Mouse (Mus musculus): Measurements from ENCODE around the gene Nsun5. TPM values are rescaled to one million over a fixed set of nuclear protein-coding genes. Genes with fewer than 3 reads are reported as not detected.
"Not testable (repeated sequence)": the region's sequence is repeated elsewhere in the genome, so short reads cannot be mapped to it uniquely, and the experiment has no call there.

The Nsun5 gene
- polyA plus RNA-seq, 1 experiment from 2014 or later, result 18.1 TPM

GRCm38 (mm10) chr5:135351606-135352005 lies 18.1 kb upstream of the Nsun5 start:
- H3K4me1 ChIP-seq (replicated peaks), result no peaks in the 10 kb centered on the region
- no peak for ATAC-seq (ENCODE audit: insufficient number of reproducible peaks, low FRiP score)
- no peak overlapping the region for H3K27ac ChIP-seq (ENCODE audit: poor library complexity, severe bottlenecking)
- H3K4me2 ChIP-seq, result no peak overlapping the region
- H3K9ac ChIP-seq, result no peak overlapping the region
- H3K4me3 ChIP-seq, result no peak overlapping the region
- WGBS, result 78% methylated on average over 13 of the region's 13 CpGs
- peaks cover 18% of the 10 kb centered on the region for H3K9me3 ChIP-seq (replicated peaks)
- peaks cover 29% of the 10 kb centered on the region for H3K27me3 ChIP-seq (replicated peaks)
- no peaks in the 10 kb centered on the region for H3K36me3 ChIP-seq

- no peak for ATAC-seq (ENCODE audit: insufficient number of reproducible peaks, low FRiP score)
- Histone ChIP-seq H3K27ac (ENCODE audit: poor library complexity, severe bottlenecking) (no peak within 1 kb of the TSS), H3K4me3 (no peak within 1 kb of the TSS), H3K4me2 (no peak within 1 kb of the TSS), H3K36me3 (no peaks in the 10 kb centered on the region), H3K9ac (no peak within 1 kb of the TSS), H3K9me3 (replicated peaks) (peaks cover 22% of the 10 kb centered on the region), H3K27me3 (replicated peaks) (peaks cover 29% of the 10 kb centered on the region), H3K4me1 (replicated peaks) (no peaks in the 10 kb centered on the region)
- WGBS, result 47% methylated on average over 9 of the region's 9 CpGs
Measured at GRCm38 (mm10) chr5:135352995-135353394, 16.8 kb upstream of the Nsun5 start, which contains the start of gene Trim50. TSS of gene Trim50 (plus strand) at chr5:135353295.

- WGBS, result 15% methylated on average over 20 of the region's 20 CpGs
- Histone ChIP-seq H3K27me3 (replicated peaks) (peaks cover 29% of the 10 kb centered on the region), H3K4me1 (replicated peaks) (no peaks in the 10 kb centered on the region), H3K27ac (ENCODE audit: poor library complexity, severe bottlenecking) (no peak overlapping the region), H3K4me2 (no peak overlapping the region), H3K9ac (no peak overlapping the region), H3K9me3 (replicated peaks) (peaks cover 22% of the 10 kb centered on the region), H3K4me3 (no peak overlapping the region), H3K36me3 (no peaks in the 10 kb centered on the region)
- ATAC-seq (ENCODE audit: insufficient number of reproducible peaks, low FRiP score), result no peak
Measured at GRCm38 (mm10) chr5:135353564-135353963, 16.2 kb upstream of the Nsun5 start.

DNA sequence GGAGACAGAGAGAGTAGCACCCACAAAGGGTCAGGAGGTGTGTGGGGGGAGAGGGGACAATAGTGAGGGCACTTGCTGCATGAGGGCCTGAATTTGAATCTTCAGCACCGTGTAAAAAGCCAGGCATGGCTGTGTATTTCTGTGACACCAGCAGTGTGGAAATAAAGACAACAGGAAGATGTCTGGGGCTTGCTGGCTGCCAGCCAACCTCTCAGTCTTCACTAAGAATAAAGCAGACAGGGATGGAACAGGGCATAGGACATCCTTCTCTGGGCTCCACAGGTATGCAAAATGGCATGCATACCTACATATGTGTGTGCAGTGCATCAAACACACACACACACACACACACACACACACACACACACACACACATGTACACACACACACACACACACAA lies 13.7 kb upstream of the Nsun5 start:
- no peak overlapping the region for H3K27ac ChIP-seq (ENCODE audit: poor library complexity, severe bottlenecking)
- H3K4me3 ChIP-seq, result no peak overlapping the region
- H3K9me3 ChIP-seq (replicated peaks), result peaks cover 4% of the 10 kb centered on the region; the same call in 1 of the 2 replicates
- H3K4me2 ChIP-seq, result no peak overlapping the region
- no peaks in the 10 kb centered on the region for H3K4me1 ChIP-seq (replicated peaks)
- H3K9ac ChIP-seq, result no peak overlapping the region
- ATAC-seq (ENCODE audit: insufficient number of reproducible peaks, low FRiP score), result no peak
- H3K27me3 ChIP-seq (replicated peaks), result peaks cover 29% of the 10 kb centered on the region
- no peaks in the 10 kb centered on the region for H3K36me3 ChIP-seq
- 50% methylated on average over 1 of the region's 1 CpGs for WGBS

GRCm38 (mm10) chr5:135357556-135357955 lies 12.2 kb upstream of the Nsun5 start:
- Histone ChIP-seq H3K4me1 (replicated peaks) (no peaks in the 10 kb centered on the region), H3K27ac (ENCODE audit: poor library complexity, severe bottlenecking) (no peak overlapping the region), H3K9ac (no peak overlapping the region), H3K9me3 (replicated peaks) (peaks cover 3% of the 10 kb centered on the region; the same call in 1 of the 2 replicates), H3K4me2 (no peak overlapping the region), H3K4me3 (no peak overlapping the region), H3K36me3 (no peaks in the 10 kb centered on the region), H3K27me3 (replicated peaks) (peaks cover 19% of the 10 kb centered on the region)
- 0 out of 2 replicates have a peak, but pooled peaks have one; percentile 72 for ATAC-seq (ENCODE audit: insufficient number of reproducible peaks, low FRiP score)
- WGBS, result 69% methylated on average over 2 of the region's 2 CpGs

- 70% methylated on average over 2 of the region's 2 CpGs for WGBS
- Histone ChIP-seq H3K9me3 (replicated peaks) (peaks cover 3% of the 10 kb centered on the region; the same call in 1 of the 2 replicates), H3K4me2 (no peak overlapping the region), H3K4me1 (replicated peaks) (no peaks in the 10 kb centered on the region), H3K9ac (no peak overlapping the region), H3K27me3 (replicated peaks) (no peaks in the 10 kb centered on the region), H3K4me3 (no peak overlapping the region), H3K36me3 (no peaks in the 10 kb centered on the region), H3K27ac (ENCODE audit: poor library complexity, severe bottlenecking) (no peak overlapping the region)
- no peak for ATAC-seq (ENCODE audit: insufficient number of reproducible peaks, low FRiP score)
Measured at GRCm38 (mm10) chr5:135359772-135360171, 10.0 kb upstream of the Nsun5 start.

DNA sequence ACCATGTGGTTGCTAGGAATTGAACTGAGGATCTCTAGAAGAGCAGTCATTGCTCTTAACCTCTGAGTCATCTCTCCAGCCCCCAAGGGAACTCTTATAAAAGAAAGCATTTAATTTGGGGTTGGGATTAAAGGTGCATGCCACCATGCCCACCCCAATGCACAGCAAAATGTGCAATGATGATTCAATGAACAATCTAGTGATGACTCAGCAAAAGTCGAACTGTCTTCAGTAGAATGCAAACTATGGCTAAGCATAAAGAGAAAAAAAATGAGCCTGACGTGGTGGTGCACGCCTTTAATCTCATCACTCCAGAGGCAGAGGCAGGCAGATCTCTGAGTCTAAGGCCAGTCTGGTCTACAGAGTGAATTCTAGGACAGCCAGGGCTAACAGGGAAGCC lies 7.2 kb upstream of the Nsun5 start:
- ATAC-seq (ENCODE audit: insufficient number of reproducible peaks, low FRiP score), result no peak
- WGBS, result 80% methylated on average over 3 of the region's 3 CpGs

DNA sequence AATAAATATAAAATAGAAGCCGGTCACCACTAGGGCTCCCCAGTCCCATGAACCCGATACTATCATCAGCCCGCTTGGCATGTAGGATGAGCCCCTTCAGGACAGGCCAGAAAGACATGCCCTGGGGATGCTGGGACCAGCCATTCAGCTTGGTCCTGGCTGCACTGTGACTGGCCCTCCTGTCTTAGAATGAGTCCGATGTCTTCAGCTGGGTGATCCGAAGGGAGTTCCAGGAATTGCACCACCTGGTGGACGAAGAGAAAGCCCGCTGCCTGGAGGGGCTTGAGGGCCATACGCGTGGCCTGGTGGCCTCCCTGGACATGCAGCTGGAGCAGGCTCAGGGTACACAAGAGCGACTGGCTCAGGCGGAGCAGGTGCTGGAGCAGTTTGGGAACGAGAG lies 6.2 kb upstream of the Nsun5 start:
- H3K4me2 ChIP-seq, result no peak overlapping the region
- no peaks in the 10 kb centered on the region for H3K4me1 ChIP-seq (replicated peaks)
- H3K27me3 ChIP-seq (replicated peaks), result peaks cover 12% of the 10 kb centered on the region; the same call in 1 of the 2 replicates
- H3K36me3 ChIP-seq, result no peaks in the 10 kb centered on the region
- H3K9ac ChIP-seq, result no peak overlapping the region
- H3K9me3 ChIP-seq (replicated peaks), result no peaks in the 10 kb centered on the region
- no peak for ATAC-seq (ENCODE audit: insufficient number of reproducible peaks, low FRiP score)
- 30% methylated on average over 12 of the region's 12 CpGs for WGBS
- H3K4me3 ChIP-seq, result no peak overlapping the region
- H3K27ac ChIP-seq (ENCODE audit: poor library complexity, severe bottlenecking), result no peak overlapping the region

More for the DNA sequence above, 7.2 kb upstream of the Nsun5 start:
- H3K9me3 ChIP-seq (replicated peaks), result peaks cover 2% of the 10 kb centered on the region; the same call in 1 of the 2 replicates
- H3K27ac ChIP-seq (ENCODE audit: poor library complexity, severe bottlenecking), result no peak overlapping the region
- H3K9ac ChIP-seq, result no peak overlapping the region
- no peak overlapping the region for H3K4me3 ChIP-seq
- H3K27me3 ChIP-seq (replicated peaks), result peaks cover 12% of the 10 kb centered on the region; the same call in 1 of the 2 replicates
- no peak overlapping the region for H3K4me2 ChIP-seq
- H3K36me3 ChIP-seq, result no peaks in the 10 kb centered on the region
- no peaks in the 10 kb centered on the region for H3K4me1 ChIP-seq (replicated peaks)

GRCm38 (mm10) chr5:135367841-135368240 lies 1.9 kb upstream of the Nsun5 start:
- Histone ChIP-seq H3K27ac (ENCODE audit: poor library complexity, severe bottlenecking) (no peak overlapping the region), H3K9ac (no peak overlapping the region), H3K36me3 (peaks cover 14% of the 10 kb centered on the region), H3K27me3 (replicated peaks) (peaks cover 12% of the 10 kb centered on the region; the same call in 1 of the 2 replicates), H3K4me1 (replicated peaks) (peaks cover 13% of the 10 kb centered on the region), H3K4me2 (no peak overlapping the region), H3K9me3 (replicated peaks) (no peaks in the 10 kb centered on the region), H3K4me3 (no peak overlapping the region)
- no peak for ATAC-seq (ENCODE audit: insufficient number of reproducible peaks, low FRiP score)
- 48% methylated on average over 6 of the region's 6 CpGs for WGBS

DNA sequence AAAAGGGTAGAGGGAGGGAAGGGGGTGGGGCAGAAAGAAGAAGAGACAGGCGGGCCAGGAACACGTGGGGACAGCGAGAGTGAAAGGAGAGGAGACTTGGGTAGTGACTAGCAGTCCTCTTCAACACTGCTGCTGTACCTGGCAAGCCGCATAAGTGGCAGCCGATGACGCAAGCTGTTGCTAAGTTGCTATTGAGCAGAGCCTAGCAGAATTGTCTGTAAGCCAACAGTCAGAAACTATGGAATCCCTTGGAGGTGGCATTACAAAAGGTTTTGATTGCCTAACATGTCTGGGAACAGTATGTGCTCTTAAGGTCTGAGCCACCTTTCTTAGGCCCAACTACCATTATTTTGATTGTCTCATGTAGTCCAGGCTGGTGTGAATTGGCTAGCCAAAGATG lies 1.4 kb upstream of the Nsun5 start:
- 77% methylated on average over 6 of the region's 6 CpGs for WGBS
- 0 out of 2 replicates have a peak, but pooled peaks cover under 1% of the 10 kb centered on the region for H3K9me3 ChIP-seq (replicated peaks)
- no peak overlapping the region for H3K9ac ChIP-seq
- peaks cover 18% of the 10 kb centered on the region for H3K36me3 ChIP-seq
- peaks cover 12% of the 10 kb centered on the region; the same call in 1 of the 2 replicates for H3K27me3 ChIP-seq (replicated peaks)
- H3K4me2 ChIP-seq, result no peak overlapping the region
- H3K27ac ChIP-seq (ENCODE audit: poor library complexity, severe bottlenecking), result no peak overlapping the region
- no peak for ATAC-seq (ENCODE audit: insufficient number of reproducible peaks, low FRiP score)
- H3K4me3 ChIP-seq, result no peak overlapping the region
- H3K4me1 ChIP-seq (replicated peaks), result peaks cover 13% of the 10 kb centered on the region

GRCm38 (mm10) chr5:135369196-135369595 lies 557 bp upstream of the Nsun5 start:
- WGBS, result 53% methylated on average over 9 of the region's 9 CpGs
- peak overlapping the region; percentile 90 for H3K4me2 ChIP-seq
- not testable (repeated sequence) for H3K9me3 ChIP-seq (replicated peaks); H3K27ac ChIP-seq (ENCODE audit: poor library complexity, severe bottlenecking); ATAC-seq (ENCODE audit: insufficient number of reproducible peaks, low FRiP score); H3K9ac ChIP-seq
- H3K27me3 ChIP-seq (replicated peaks), result peaks cover 12% of the 10 kb centered on the region; the same call in 1 of the 2 replicates
- peaks cover 13% of the 10 kb centered on the region for H3K4me1 ChIP-seq (replicated peaks)
- peak overlapping the region; percentile 89 for H3K4me3 ChIP-seq
- peaks cover 27% of the 10 kb centered on the region for H3K36me3 ChIP-seq

GRCm38 (mm10) chr5:135371195-135371594 lies 1.4 kb downstream of the Nsun5 start:
- 91% methylated on average over 13 of the region's 13 CpGs for WGBS
- no peak overlapping the region for H3K27ac ChIP-seq (ENCODE audit: poor library complexity, severe bottlenecking)
- H3K9ac ChIP-seq, result peak overlapping the region; percentile 92; the same call in 1 of the 2 replicates
- no peak for ATAC-seq (ENCODE audit: insufficient number of reproducible peaks, low FRiP score)
- no peak overlapping the region for H3K4me3 ChIP-seq
- H3K4me1 ChIP-seq (replicated peaks), result peaks cover 13% of the 10 kb centered on the region
- no peak overlapping the region for H3K4me2 ChIP-seq
- 0 out of 2 replicates have a peak, but pooled peaks cover 5% of the 10 kb centered on the region for H3K9me3 ChIP-seq (replicated peaks)
- H3K36me3 ChIP-seq, result peaks cover 47% of the 10 kb centered on the region
- 0 out of 2 replicates have a peak, but pooled peaks cover 7% of the 10 kb centered on the region for H3K27me3 ChIP-seq (replicated peaks)
